Mouse (Mus musculus) B cell, adult 67 days (primary cell): Measurements from ENCODE around the gene Gm10487. TPM values are rescaled to one million over a fixed set of nuclear protein-coding genes. Genes with fewer than 3 reads are reported as not detected.

ENCODE experiments used
- total RNA-seq, 2 experiments: library from RNA; stranded (reverse); gene quantifications; 4 replicates each; pipeline ENCODE4 v1.2.4; 2023

The Gm10487 gene
- total RNA-seq: not detected

DNA sequence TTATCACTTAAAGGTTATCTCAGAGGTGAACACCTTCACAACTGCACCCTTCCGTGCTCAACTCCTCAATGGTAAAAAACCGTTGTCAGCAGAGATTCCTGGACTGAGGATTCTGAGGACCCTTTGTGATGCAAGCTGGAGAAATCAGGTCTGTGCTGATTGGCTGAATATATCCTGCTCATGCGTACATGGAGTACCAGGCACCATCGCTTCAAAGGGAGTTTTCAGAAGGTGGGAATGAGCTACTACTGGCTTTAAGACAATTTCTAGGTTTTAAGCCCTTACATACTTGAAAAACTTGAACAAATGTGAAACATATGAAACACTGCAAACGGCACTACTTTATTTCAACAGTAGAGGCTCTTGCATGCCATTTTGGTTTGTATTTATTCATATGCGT is at the start of gene Gm10487:
Gene Gm10487, minus strand, starts transcription at position 101 of the 400 bp plus-strand sequence.

